Mouse (Mus musculus) embryo, embryonic 10.5 days (tissue): ENCODE data around the gene Chac1.

ENCODE experiments used
- DNase-seq: peaks from one replicate; pipeline ENCODE4 v3.0.0-alpha.2; 2015; ENCODE audit warnings: low spot score

The Chac1 gene

DNA sequence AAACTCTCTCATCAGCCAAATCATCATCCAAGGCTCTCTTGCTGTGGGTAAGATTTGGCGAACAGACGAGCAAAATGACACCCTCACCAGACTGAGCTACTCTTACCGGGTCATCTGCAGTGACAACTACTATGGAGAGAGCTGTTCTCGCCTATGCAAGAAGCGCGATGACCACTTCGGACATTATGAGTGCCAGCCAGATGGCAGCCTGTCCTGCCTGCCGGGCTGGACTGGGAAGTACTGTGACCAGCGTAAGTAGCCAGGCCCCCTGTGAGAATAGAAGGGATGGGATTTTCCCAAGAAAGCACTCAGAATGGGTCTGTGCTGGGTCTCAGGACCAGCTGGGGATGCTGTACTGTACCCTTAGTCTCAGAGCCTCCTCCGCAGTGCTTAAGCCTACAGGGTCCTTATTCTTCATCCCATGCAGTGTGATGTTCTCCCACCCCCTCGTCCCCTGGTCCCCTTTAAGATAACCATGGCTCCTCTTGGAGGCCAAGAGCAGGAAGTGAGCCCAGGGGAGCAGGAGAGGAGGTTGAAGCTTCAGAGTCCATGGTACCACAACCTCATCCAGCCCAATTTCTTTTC, 23.0 kb upstream of the Chac1 start:
- DNase-seq: no peak

DNA sequence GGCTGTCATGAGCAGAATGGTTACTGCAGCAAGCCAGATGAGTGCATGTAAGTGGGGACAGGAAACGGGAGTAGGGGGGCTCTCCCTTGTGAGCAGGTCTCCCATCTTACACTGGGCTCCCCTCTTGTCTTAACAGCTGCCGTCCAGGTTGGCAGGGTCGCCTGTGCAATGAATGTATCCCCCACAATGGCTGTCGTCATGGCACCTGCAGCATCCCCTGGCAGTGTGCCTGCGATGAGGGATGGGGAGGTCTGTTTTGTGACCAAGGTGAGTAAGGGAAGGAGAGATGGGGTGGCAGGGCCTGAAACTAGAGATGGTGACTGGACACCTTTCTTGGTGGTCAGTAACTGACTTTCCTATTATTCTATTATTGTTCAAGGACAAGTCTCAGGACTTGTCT, 22.5 kb upstream of the Chac1 start:
- no peak for DNase-seq

DNA sequence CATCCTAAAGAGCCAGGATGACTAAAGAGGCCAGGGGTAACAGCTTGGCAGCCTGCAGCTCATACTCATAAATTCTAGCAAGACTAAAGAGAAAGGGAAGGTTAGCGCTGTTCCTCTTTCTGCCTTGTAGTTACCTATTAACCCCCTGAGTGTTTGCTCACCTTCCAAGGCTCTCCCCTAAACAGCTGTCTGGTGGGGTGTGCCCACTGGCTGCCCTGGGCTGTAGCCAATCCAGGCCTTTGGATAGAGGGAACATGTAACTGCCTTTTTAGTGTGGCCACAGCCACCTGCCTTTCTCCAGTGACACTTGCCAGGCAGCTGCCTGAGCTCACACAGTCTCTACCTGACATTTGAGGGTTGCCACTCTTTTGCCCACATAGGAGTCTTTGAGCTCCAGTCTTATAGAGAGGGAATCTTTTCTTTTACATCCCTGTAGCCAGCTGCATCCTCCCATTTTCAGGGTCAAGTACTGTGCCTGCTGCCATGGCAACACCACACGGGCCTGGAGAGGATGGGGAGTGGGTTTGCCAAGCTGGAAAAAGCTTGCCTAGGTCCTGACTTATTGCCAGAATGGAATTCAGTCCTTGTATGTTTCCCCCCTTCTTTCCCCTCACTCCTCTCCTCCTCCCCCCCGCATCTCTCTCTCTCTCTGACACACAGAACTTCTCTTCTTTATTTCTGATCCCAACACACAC, 21.8 kb upstream of the Chac1 start:
- no peak for DNase-seq

DNA sequence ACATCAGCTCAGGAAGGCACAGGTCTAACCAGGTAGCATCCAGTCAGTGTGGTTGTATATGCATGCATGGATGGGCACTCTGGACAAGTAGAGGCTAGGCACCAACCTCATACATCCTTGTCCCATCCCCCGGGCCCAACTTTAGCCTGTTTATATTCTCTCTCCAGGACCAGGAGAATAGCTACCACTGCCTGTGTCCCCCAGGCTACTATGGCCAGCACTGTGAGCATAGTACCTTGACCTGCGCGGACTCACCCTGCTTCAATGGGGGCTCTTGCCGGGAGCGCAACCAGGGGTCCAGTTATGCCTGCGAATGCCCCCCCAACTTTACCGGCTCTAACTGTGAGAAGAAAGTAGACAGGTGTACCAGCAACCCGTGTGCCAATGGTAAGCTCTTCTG, 20.2 kb upstream of the Chac1 start:
- DNase-seq: no peak

DNA sequence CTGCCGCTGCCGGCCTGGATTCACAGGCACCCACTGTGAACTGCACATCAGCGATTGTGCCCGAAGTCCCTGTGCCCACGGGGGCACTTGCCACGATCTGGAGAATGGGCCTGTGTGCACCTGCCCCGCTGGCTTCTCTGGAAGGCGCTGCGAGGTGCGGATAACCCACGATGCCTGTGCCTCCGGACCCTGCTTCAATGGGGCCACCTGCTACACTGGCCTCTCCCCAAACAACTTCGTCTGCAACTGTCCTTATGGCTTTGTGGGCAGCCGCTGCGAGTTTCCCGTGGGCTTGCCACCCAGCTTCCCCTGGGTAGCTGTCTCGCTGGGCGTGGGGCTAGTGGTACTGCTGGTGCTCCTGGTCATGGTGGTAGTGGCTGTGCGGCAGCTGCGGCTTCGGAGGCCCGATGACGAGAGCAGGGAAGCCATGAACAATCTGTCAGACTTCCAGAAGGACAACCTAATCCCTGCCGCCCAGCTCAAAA, 18.8 kb upstream of the Chac1 start:
- DNase-seq: no peak

DNA sequence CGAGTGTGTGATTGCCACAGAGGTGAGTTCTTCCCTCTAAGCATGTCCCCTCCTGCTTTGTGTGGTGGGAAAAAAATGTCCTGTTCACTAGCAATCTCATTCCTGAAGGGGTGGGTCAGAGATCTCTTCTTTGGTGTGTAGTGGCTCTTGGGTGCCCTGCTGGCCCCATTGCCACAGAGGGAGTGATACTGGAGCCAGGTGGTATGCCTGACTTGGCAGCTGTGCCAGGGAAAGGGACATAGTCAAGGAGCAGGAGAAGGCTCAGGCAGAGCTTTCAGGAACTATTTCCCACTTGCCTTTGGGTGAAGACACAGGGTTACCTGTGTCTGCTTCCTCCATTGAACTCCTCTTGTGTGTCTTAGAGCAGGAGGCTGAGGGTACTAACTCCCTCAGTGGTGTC, 16.9 kb upstream of the Chac1 start:
- no peak for DNase-seq

DNA sequence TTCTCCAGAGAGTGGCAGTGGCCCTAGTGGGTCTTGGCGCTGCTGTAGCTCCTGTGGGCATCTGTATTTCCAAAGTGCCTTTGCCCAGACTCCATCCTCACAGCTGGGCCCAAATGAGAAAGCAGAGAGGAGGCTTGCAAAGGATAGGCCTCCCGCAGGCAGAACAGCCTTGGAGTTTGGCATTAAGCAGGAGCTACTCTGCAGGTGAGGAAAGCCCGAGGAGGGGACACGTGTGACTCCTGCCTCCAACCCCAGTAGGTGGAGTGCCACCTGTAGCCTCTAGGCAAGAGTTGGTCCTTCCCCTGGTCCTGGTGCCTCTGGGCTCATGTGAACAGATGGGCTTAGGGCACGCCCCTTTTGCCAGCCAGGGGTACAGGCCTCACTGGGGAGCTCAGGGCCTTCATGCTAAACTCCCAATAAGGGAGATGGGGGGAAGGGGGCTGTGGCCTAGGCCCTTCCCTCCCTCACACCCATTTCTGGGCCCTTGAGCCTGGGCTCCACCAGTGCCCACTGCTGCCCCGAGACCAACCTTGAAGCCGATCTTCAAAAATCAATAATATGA, 16.0 kb upstream of the Chac1 start:
- DNase-seq: no peak

DNA sequence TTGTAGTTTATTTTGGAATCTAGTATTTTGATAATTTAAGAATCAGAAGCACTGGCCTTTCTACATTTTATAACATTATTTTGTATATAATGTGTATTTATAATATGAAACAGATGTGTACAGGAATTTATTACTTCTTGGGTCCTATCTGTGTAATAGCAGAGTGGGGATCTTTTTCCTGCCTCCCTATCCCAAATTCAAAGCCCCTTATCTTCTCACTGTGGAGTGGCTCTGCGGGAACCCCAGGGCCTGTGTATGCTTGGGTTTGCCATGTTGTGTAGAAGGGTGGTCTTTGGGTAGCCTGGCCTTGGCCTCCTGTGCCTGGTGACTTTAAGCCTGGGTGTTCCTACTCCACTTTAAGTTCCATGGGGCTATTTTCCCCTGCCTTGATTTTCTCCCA, 15.5 kb upstream of the Chac1 start:
- no peak for DNase-seq

DNA sequence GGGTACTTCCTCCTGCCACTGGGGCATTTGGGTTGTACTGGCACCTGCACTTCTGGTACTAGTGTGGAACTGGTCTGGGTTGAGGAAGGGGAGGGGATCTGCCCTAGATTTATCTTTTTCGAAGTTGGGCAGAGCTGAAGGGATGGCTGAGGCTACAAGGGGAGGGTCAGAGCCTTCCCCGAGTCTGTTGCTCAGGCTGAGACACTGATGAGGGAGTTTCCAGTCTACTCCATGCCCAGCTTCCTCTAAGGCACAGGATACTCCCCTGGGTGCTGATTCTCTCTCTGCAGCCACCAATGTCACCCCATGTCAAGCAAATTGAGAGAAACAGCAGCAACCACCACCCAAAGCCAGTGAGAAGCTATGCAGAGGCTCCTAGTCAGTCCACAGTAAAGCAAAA, 15.0 kb upstream of the Chac1 start:
- DNase-seq: no peak

DNA sequence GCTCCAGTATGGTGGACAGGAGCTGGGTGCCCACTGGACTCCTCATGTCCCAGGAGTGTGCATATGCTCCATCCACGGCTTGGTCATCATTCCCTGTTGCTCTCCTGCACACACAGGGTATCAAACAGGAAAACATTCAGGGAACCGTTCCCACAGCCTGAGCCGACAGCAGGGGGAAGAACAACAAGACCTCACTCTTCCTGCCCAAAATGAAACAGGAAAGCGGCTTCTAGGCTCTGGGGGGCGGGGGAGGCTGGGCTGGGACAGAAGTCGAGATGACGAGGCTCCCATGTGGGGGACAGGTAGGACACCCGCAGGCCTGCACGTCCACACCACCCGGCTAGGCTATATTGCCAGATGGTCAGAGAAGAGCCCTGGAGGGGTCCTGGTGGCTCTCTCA, 14.6 kb upstream of the Chac1 start:
- DNase-seq: no peak

DNA sequence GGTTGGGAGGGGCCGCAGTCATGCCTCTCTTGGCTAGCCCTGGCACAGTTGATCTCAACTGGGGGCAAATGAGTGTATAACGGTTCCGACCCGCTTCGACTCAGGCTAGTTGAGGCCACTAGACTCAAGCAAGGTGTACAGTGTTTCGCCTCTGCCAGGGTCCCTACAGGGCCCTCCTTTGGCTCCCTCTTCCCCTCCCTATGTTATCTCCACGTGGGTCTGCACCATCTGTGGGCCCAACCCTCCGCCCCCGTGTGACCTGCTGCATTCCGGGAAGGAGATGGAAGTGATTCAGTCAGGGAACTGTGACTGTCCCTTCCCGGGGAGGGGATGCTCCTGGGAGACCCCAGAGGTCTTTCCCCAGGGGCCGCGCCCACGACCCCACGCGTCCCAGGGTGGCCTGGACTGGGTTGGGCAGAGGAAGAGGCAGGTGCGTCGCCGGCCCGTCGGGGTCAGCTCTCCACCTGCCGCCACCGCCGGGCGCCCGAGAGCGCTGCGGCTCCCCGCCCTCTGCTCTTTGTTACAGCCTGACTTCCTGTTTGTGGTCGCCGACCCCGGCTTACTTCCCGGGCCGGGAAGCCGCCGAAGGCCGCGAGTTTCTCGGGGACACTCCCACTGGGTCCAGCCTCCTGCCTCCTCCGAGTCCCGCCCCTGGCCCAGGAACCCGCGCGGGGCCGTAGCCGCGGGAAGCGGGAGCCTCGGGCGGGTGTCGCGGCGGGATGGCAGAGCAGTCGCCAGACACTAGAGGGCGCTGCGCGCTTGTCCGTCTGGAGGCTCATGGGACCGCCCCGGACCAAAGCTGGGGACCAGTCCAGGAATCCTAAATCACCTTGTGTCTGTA, 13.4 kb upstream of the Chac1 start:
- peak; percentile 89 for DNase-seq

DNA sequence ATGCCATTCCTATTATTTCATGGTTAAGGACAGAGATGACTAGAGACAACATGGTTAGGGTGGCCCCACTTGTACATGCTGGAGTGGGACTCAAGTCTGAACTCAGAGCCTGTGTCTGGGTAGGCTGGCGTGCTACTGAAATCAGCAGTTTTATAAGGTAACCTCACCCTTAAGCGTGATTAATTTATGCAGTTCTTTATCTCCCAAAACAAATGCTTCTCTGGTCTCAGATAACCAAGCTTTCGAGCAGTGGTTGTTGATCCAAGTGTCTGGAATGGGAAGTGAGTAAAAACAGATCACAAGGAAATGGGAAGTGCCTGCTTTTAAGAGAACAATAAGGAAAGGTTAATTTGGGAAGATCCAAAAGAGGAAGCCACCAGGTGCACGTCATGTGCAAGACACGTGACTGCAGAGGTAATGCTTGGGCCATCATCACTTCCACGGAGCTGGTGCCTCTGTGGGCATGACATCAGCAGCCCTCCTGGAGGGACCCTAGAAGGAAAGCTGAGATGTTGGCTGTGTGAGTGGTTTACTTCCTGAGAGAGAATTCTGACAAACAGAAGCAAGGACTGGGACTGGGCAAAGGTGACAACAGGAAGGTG, 6.4 kb upstream of the Chac1 start:
- no peak for DNase-seq

DNA sequence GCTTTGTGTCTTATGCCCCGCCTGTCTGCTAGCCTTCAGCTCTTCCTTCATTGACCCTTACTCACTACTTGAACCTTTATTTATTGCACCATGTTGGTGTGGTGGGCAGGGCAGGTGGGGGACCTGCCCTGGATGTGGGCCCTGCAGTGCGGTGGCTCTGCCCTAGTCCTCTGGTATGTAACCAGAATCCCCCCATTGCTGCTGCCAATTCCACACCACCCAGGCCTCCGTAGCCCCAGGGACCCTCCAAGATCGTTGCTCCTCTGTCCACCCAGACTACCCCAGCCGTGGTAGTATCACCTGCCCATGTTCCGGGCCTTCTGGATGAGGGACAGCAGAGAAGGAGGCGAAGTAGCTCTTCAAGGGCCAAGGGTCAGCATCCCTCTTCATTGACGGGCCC, 2.7 kb downstream of the Chac1 start:
- DNase-seq: no peak

DNA sequence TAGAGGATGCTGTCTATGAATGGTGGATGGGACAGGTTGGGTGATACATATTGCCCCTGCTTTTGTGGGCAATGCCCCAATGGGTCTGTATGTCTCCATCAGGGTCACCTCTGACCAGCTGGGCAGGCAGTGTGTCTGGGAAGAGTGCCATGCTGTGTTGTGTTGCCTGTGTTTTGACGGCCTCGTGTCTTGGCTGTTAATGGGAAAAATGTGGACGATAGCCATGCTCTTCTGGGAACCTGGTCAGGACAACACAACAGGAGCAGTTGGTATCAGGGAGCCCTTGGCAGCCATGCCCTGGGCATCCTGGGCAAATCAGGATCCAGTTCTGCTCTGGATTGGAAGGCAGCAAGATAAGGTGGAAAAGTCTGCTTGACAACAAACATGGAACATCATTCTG, 4.1 kb downstream of the Chac1 start:
- DNase-seq: no peak

DNA sequence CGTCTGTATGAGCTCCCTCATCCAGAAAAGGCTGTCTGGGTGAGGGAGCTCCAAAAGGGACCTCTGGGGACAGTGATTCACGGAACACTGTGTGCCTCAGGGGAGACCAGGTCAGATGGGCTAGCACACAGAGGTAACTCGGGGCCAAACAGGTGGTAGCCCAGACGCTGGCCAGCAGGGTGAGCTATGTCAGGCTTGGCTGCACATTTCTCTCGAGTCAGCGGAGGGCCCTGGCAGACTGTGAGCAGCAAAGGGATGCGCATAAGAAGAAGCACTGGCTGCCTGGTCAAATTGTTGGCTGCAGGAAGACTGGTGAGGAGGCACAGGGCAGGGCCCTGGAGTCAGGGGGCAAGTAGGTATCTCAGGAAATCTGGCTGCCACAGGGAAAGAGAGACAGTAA, 4.6 kb downstream of the Chac1 start:
- peak; percentile 8 for DNase-seq

DNA sequence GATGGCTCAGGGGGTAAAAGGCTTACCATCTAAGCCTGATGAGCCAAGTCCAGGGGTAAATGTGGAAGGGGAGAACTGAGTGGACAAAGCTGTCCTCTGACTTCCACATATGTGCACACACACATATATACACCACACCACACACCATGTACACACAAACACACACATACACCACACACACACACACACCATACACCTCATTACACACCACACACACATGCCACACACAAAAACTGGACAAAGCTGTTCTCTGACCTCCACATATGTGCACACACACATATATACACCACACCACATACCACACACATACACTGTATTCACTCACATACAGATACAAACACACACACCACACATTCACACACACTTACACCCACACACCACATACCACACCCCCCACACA, 5.3 kb downstream of the Chac1 start:
- DNase-seq: no peak

DNA sequence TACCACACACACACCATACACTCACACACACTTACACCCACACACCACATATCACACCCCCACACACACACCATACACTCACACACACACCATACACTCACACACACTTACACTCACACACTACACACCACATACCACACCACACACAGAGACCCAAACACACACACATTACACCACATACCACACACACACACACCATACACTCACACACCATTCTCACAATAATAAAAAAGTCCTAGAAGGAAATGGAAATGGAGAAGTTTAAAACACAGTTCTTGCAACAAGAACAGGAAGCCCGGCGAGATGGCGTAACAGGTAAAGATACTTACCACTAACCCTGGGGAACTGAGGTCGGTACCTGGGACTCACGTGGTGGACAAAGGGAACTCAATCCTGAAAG, 5.8 kb downstream of the Chac1 start:
- DNase-seq: no peak

DNA sequence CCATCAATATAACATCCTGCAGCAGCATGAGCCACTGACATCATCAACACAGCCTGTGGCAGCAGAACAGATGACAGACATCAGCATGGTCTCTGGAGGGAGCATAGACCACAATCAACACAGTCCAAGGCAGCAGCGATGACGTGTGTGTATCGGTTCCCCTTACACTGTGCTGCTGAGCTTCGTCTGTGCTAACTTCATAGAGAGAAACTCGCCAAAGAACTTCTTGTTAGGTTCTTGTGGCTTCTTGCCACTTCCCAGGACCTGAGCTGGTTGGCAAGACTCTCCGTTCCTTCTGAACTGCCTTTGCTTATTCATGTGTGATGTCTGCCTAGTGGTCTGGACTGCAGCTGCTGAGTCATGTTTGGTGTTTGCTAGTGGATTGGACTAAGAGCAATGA, 7.2 kb downstream of the Chac1 start:
- no peak for DNase-seq

DNA sequence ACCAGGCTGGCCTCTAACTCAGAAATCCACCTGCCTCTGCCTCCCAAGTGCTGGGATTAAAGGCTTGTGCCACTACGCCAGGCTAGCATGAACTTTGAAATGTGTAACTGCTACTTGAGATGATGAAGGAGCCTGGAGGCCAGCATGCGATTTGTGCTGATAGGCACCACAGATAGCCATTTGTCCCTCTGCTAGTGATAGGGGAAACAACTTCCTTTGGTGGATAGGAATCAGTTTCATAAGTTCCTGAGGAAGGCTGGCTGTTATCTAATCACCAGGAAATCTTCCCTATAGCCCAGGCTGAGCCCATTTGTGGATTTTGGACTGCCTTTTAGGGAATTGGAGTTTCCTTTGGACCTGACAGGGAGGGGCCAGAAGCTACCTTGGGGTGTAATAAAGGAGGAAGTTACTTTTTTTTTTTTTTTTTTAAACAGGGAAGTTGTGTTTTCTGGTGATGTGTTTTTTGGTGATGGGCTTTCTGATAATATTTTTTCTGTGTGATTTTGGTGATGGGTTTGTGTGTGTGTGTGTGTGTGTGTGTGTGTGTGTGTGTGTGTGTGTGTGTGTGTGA, 8.8 kb downstream of the Chac1 start:
- DNase-seq: no peak

DNA sequence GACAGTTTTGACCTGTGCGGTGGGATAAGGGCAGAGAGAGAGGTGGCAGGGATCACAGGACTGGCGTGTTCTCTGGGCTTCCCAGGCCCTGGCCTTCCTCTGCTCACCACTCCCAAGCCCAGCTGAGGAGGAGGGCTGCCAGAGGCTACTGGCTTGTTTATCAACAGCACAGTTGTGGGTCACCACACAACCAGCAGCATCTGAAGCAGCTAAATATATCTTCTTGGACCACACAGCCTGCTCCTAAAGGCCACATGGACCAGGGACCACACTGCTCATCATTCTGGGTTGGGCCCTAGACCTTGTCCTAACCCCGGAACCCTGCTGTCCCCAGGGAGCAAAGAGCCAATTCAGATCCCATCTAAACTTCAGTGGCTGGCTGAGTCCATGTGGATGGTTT, 13.9 kb downstream of the Chac1 start:
- no peak for DNase-seq

DNA sequence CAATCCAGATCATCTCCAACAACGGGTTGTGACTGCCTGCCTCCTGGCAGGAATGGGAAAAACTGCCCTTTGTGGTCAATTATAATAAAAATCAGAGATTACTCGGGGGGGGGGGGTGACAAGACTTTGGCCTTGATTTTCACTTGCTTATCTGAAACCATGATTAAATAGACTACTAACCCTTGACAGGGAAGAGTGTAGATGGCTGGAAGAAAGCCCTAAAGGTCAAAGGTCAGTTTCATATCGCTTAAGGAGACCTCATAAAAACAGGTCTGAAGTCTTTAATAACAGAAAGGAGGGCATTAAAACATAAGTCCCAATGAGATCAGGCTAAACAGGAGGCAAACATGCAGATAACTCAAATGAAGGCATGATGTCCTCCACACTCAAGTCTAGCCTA, 16.3 kb downstream of the Chac1 start:
- DNase-seq: no peak

DNA sequence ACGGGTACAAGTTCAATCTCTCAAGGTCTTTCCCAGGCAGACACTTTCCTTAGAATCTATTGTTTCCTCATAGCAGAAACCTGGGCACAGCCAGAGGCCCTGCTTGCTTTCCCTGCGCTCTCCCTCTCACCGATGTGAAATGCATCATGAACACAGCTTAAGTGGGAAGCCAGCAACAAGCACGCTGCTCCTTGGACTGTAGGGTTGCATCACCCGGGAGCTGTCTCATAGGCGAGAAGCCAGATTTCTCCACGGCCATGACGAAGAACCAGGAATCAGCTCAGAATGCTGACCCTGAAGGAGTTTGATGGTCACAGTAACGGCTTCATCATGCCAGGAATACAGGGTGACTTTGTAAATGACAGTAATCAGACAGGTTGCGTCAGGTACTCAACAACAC, 19.1 kb downstream of the Chac1 start:
- DNase-seq: no peak
